ENCODE assay signal across 15 mouse cellular contexts in the genomic region with DNA sequence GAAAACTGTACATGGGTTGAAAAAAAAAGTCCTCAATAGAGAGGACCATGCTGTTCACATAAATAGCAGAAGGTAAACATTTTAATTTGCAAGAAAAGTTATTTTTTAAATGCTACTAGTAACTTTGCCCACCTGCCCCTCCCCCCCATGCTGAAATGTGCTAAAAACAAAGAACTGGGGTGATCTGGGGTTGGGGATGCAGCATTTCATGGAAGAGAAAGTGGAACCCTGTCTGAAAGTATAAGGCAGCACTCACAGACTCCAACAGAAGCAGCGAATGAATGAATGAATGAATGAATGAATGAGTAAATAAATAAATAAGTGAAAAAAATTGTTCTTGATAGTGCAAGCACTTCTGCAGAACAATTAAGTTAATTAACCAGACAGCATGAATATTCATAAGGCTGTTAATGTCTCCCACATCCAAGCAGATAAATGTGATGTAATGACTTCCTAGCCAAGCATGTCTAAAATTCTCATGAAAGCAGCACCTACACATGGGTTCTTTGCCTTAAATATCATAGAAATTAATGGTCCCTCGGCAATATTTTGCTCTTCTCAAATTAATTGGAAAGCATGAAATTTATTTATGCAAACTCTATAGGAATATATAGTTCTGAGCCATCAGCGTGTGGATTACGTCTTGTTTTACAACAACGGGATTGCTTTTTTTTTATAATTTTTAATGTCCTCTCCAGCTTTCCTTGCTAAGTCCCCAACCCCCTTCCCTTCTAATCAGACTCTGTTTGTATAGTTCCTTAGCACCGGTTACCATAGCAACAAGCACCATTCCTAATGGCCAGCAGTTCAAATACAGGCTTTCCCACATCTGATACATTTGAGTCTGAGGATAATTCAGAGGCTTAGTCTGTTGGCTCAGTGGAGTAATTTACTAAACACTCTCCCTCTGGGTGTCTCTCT.
DNase-seq lines count a peak whose midpoint lies in the region; ATAC-seq and TF ChIP-seq lines count a peak whose summit lies in the region.
"Had no signal": no experiment of that assay in that cellular context is flagged by ENCODE, and none has a peak within 500 bp of the region (broad histone marks: within the 10 kb centered on the region; RNA-seq: fewer than 3 reads in every experiment).

No protein-coding gene starts in this region.

- no peaks in the 10 kb centered on the region for H3K27me3 ChIP-seq in embryonic facial prominence, embryonic 11.5 days (ENCODE audit: control insufficient read depth, insufficient read depth, low read length)
- no peaks in the 10 kb centered on the region for H3K27me3 ChIP-seq in embryonic facial prominence, embryonic 10.5 days (replicated peaks; ENCODE audit: low read depth, poor library complexity, severe bottlenecking)
- no peaks in the 10 kb centered on the region for H3K27me3 ChIP-seq in forebrain, postnatal 0 days (ENCODE audit: insufficient read depth, low read length)
- H3K27me3 ChIP-seq in midbrain, embryonic 12.5 days, result no peaks in the 10 kb centered on the region
- no peaks in the 10 kb centered on the region for H3K27me3 ChIP-seq in heart, embryonic 12.5 days (replicated peaks)
- H3K27me3 ChIP-seq: limb, embryonic 15.5 days had no signal

- H3K4me2 ChIP-seq in embryonic facial prominence, embryonic 11.5 days (ENCODE audit: low read depth, low read length), result no peak overlapping the region
- H3K4me2 ChIP-seq in forebrain, postnatal 0 days (ENCODE audit: low read depth), result no peak overlapping the region
- H3K4me2 ChIP-seq in midbrain, embryonic 12.5 days (replicated peaks), result no peak overlapping the region
- H3K4me2 ChIP-seq in heart, embryonic 12.5 days, result no peak overlapping the region
- H3K4me2 ChIP-seq: limb, embryonic 15.5 days had no signal

- no peaks in the 10 kb centered on the region for H3K36me3 ChIP-seq in embryonic facial prominence, embryonic 11.5 days (replicated peaks; ENCODE audit: control insufficient read depth, insufficient read depth, low read depth, low read length)
- no peaks in the 10 kb centered on the region for H3K36me3 ChIP-seq in embryonic facial prominence, embryonic 10.5 days (replicated peaks)
- H3K36me3 ChIP-seq in forebrain, postnatal 0 days (ENCODE audit: insufficient read depth), result no peaks in the 10 kb centered on the region
- no peaks in the 10 kb centered on the region for H3K36me3 ChIP-seq in midbrain, embryonic 12.5 days
- no peaks in the 10 kb centered on the region for H3K36me3 ChIP-seq in heart, embryonic 12.5 days
- H3K36me3 ChIP-seq: limb, embryonic 15.5 days had no signal

- H3K27ac ChIP-seq in embryonic facial prominence, embryonic 11.5 days (replicated peaks; ENCODE audit: low read depth, low read length), result no peak overlapping the region
- no peak overlapping the region for H3K27ac ChIP-seq in embryonic facial prominence, embryonic 10.5 days (replicated peaks)
- H3K27ac ChIP-seq in forebrain, postnatal 0 days (ENCODE audit: low read depth, low read length), result no peak overlapping the region
- no peak overlapping the region for H3K27ac ChIP-seq in midbrain, embryonic 12.5 days (replicated peaks)
- H3K27ac ChIP-seq in heart, embryonic 12.5 days (ENCODE audit: poor library complexity, severe bottlenecking), result no peak overlapping the region
- H3K27ac ChIP-seq: left cerebral cortex, adult 2 months; limb, embryonic 15.5 days had no signal

- no peak overlapping the region for H3K4me3 ChIP-seq in embryonic facial prominence, embryonic 11.5 days (ENCODE audit: low read depth, low read length)
- no peak overlapping the region for H3K4me3 ChIP-seq in embryonic facial prominence, embryonic 10.5 days
- H3K4me3 ChIP-seq in forebrain, postnatal 0 days (ENCODE audit: low read depth, low read length), result no peak overlapping the region
- no peak overlapping the region for H3K4me3 ChIP-seq in midbrain, embryonic 12.5 days
- H3K4me3 ChIP-seq in heart, embryonic 12.5 days, result no peak overlapping the region
- H3K4me3 ChIP-seq: left cerebral cortex, adult 2 months; limb, embryonic 15.5 days had no signal

- WGBS in embryonic facial prominence, embryonic 11.5 days, result 81% methylated on average over 6 of the region's 6 CpGs
- 78% methylated on average over 6 of the region's 6 CpGs for WGBS in embryonic facial prominence, embryonic 10.5 days
- 33% methylated on average over 6 of the region's 6 CpGs for WGBS in forebrain, postnatal 0 days
- WGBS in midbrain, embryonic 12.5 days, result 60% methylated on average over 6 of the region's 6 CpGs
- WGBS in heart, embryonic 12.5 days, result 79% methylated on average over 6 of the region's 6 CpGs

- no peaks in the 10 kb centered on the region for H3K9me3 ChIP-seq in embryonic facial prominence, embryonic 11.5 days (replicated peaks; ENCODE audit: control insufficient read depth, low read length)
- H3K9me3 ChIP-seq in embryonic facial prominence, embryonic 10.5 days, result no peaks in the 10 kb centered on the region
- no peaks in the 10 kb centered on the region for H3K9me3 ChIP-seq in forebrain, postnatal 0 days (ENCODE audit: low read length)
- H3K9me3 ChIP-seq in midbrain, embryonic 12.5 days, result no peaks in the 10 kb centered on the region
- H3K9me3 ChIP-seq in heart, embryonic 12.5 days (replicated peaks), result no peaks in the 10 kb centered on the region
- H3K9me3 ChIP-seq: limb, embryonic 15.5 days had no signal

- no peak for ATAC-seq in embryonic facial prominence, embryonic 11.5 days (replicated peaks; ENCODE audit: insufficient number of reproducible peaks, low FRiP score, low TSS enrichment, low read depth)
- ATAC-seq in forebrain, postnatal 0 days, result peak; percentile 32; the same call in 1 of the 2 replicates
- ATAC-seq in midbrain, embryonic 12.5 days (ENCODE audit: low FRiP score, low read depth), result peak; percentile 72
- ATAC-seq in heart, embryonic 12.5 days (ENCODE audit: insufficient number of reproducible peaks, low FRiP score), result no peak
- no peak for ATAC-seq in cerebellum, adult (ENCODE audit: insufficient number of reproducible peaks, low FRiP score, low TSS enrichment)
- ATAC-seq: intestine, postnatal 0 days had no signal

- TF ChIP-seq CTCF in forebrain, postnatal 0 days (IDR thresholded peaks at IDR 0.05; ENCODE audit: low read depth), result no peak

- peak; percentile 61 for DNase-seq in embryonic facial prominence, embryonic 11.5 days (ENCODE audit: low spot score)
- no peak for DNase-seq in embryonic facial prominence, embryonic 10.5 days (ENCODE audit: low spot score)
- peak; percentile 33 for DNase-seq in forebrain, postnatal 0 days
- DNase-seq in retina, postnatal 1 day, result peak; percentile 48
- no peak for DNase-seq in gastrocnemius, adult 8-10 months (ENCODE audit: low spot score in 2 of 2)
- DNase-seq: adrenal gland, postnatal 14 days; cerebellum, adult 11 months; gastrocnemius, postnatal 14 days; lung, adult 2 months had no signal

- H3K9ac ChIP-seq in embryonic facial prominence, embryonic 11.5 days (replicated peaks; ENCODE audit: low read length), result no peak overlapping the region
- H3K9ac ChIP-seq in forebrain, postnatal 0 days, result no peak overlapping the region
- H3K9ac ChIP-seq in midbrain, embryonic 12.5 days (replicated peaks), result no peak overlapping the region
- no peak overlapping the region for H3K9ac ChIP-seq in heart, embryonic 12.5 days
- H3K9ac ChIP-seq: limb, embryonic 15.5 days had no signal

- H3K4me1 ChIP-seq in embryonic facial prominence, embryonic 11.5 days (ENCODE audit: control insufficient read depth, insufficient read depth, low read length), result no peaks in the 10 kb centered on the region
- 0 out of 2 replicates have a peak, but pooled peaks cover 3% of the 10 kb centered on the region for H3K4me1 ChIP-seq in embryonic facial prominence, embryonic 10.5 days
- 0 out of 2 replicates have a peak, but pooled peaks cover 7% of the 10 kb centered on the region for H3K4me1 ChIP-seq in forebrain, postnatal 0 days (ENCODE audit: insufficient read depth)
- peaks cover 5% of the 10 kb centered on the region for H3K4me1 ChIP-seq in midbrain, embryonic 12.5 days
- H3K4me1 ChIP-seq in heart, embryonic 12.5 days (replicated peaks), result no peaks in the 10 kb centered on the region
- H3K4me1 ChIP-seq: limb, embryonic 15.5 days had no signal

Comparison
In these comparisons a context has a peak if more than half of its experiments do, and no peak if none do; other contexts are left out.
1. DNase-seq: peak in embryonic facial prominence, embryonic 11.5 days (single experiment), forebrain, postnatal 0 days (single experiment) and retina, postnatal 1 day (single experiment); none in embryonic facial prominence, embryonic 10.5 days (single experiment) and gastrocnemius, adult 8-10 months (0 of 2).
2. ATAC-seq: peak in forebrain, postnatal 0 days (single experiment) and midbrain, embryonic 12.5 days (single experiment); none in embryonic facial prominence, embryonic 11.5 days (single experiment), heart, embryonic 12.5 days (single experiment) and cerebellum, adult (single experiment).